Mouse (Mus musculus) erythroblast, embryonic 14.5 days (primary cell): Measurements from ENCODE around the gene Mrpl33.

ENCODE experiments used
- GATA1 ChIP-seq: IDR thresholded peaks from 2 replicates; pipeline ENCODE4 v1.6.1; 2012; ENCODE audit warnings: low read length, inconsistent platforms, mixed read lengths
- TAL1 ChIP-seq: IDR thresholded peaks from 3 replicates; pipeline ENCODE4 v1.6.1; 2012; ENCODE audit warnings: low read length, inconsistent platforms, mixed read lengths

- TF ChIP-seq TAL1, result no peak
- no peak for TF ChIP-seq GATA1
These were observed 43.8 kb downstream of the Mrpl33 start for GRCm38 (mm10) chr5:31640542-31640941.
